Comparison of ENCODE assay signal across 23 mouse cellular contexts in genomic region chr1:179207846-179208595, GRCm38 (mm10).
"Had no signal": no experiment of that assay in that cellular context is flagged by ENCODE, and none has a peak within 500 bp of the region (broad histone marks: within the 10 kb centered on the region; RNA-seq: fewer than 3 reads in every experiment).

No protein-coding gene starts in this region.

- H3K9ac ChIP-seq: limb, embryonic 12.5 days; limb, embryonic 15.5 days; liver, embryonic 14.5 days; liver, postnatal 0 days; lung, embryonic 14.5 days; midbrain, embryonic 12.5 days; neural tube, embryonic 15.5 days had no signal

- H3K27ac ChIP-seq: kidney, postnatal 0 days; left cerebral cortex, adult 2 months; limb, embryonic 12.5 days; limb, embryonic 15.5 days; liver, embryonic 14.5 days; macrophage; midbrain, embryonic 12.5 days; neural tube, embryonic 15.5 days; stomach, postnatal 0 days had no signal

- DNase-seq: kidney, adult 8-10 months; kidney, postnatal 36 days; layer of hippocampus, postnatal 36 days; liver, postnatal 0 days; lung, embryonic 14.5 days; right cerebral cortex, adult 18-20 months; right cerebral cortex, postnatal 14 days; right cerebral cortex, postnatal 4 days; thymus, adult 2 months; thymus, postnatal 14 days; thymus, postnatal 4 days had no signal

- H3K4me2 ChIP-seq: limb, embryonic 15.5 days; liver, embryonic 11.5 days; lung, embryonic 14.5 days; midbrain, embryonic 12.5 days; neural tube, embryonic 15.5 days had no signal

- H3K27me3 ChIP-seq: limb, embryonic 12.5 days; midbrain, embryonic 12.5 days; neural tube, embryonic 15.5 days had no signal

- ATAC-seq: liver, postnatal 0 days; lung, postnatal 0 days had no signal

- H3K36me3 ChIP-seq: limb, embryonic 12.5 days; limb, embryonic 15.5 days; midbrain, embryonic 12.5 days; neural tube, embryonic 15.5 days had no signal

- H3K9me3 ChIP-seq: limb, embryonic 12.5 days; limb, embryonic 15.5 days; midbrain, embryonic 12.5 days; neural tube, embryonic 15.5 days had no signal

- H3K4me3 ChIP-seq: left cerebral cortex, adult 2 months; limb, embryonic 12.5 days; limb, embryonic 15.5 days; midbrain, embryonic 12.5 days; myocyte; neural tube, embryonic 15.5 days had no signal
